Comparison of ENCODE assay signal across 8 mouse cellular contexts in the genomic region with DNA sequence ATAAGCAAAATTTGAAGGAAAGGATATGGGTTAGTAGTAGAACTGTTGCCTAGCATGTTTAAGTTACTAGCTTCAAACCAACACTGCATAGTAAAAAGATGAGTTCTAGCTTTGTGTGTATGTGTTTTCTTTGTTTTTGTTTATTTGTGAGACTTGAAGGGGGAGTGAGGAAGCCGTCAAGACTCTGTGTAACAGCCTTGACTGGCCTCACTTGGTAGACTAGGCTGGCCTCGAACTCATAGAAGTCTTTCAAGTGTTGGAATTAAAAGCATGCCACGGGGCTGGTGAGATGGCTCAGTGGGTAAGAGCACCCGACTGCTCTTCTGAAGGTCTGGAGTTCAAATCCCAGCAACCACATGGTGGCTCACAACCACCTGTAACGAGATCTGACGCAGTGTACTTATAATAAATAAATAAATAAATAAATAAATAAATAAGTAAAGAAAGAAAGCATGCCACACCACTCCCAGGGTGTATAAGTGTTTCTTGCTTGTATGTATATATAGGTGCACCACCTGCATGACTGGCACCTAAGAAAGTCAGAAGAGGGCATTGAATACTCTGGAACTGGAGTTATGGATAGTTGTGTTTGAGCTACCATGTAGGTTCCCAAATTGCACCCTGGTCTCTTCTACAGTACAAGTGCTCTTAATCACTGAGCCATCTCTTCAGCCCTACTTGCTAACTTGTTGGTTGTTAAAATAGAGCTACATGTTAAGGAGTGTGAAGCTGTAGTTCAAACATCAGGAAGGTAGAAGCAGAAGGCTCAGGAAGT. TPM values are rescaled to one million over a fixed set of nuclear protein-coding genes. Genes with fewer than 3 reads are reported as not detected.
DNase-seq lines count a peak whose midpoint lies in the region; ATAC-seq and TF ChIP-seq lines count a peak whose summit lies in the region.

No protein-coding gene starts in this region.

- ATAC-seq in midbrain, embryonic 11.5 days (ENCODE audit: low FRiP score) = no peak
- ATAC-seq in limb, embryonic 14.5 days (ENCODE audit: low FRiP score, low read depth) = no peak
- ATAC-seq in stomach, embryonic 15.5 days (ENCODE audit: insufficient read depth, low FRiP score, low read depth) = no peak

- H3K27ac ChIP-seq in midbrain, embryonic 11.5 days (ENCODE audit: low read depth, low read length) = no peak overlapping the region
- no peak overlapping the region for H3K27ac ChIP-seq in midbrain, embryonic 10.5 days (replicated peaks)
- H3K27ac ChIP-seq in limb, embryonic 14.5 days (replicated peaks; ENCODE audit: low read depth, low read length) = peak overlapping the region; percentile 63; the same call in 1 of the 2 replicates
- H3K27ac ChIP-seq in stomach, embryonic 15.5 days = peak overlapping the region; percentile 74

- peaks cover 6% of the 10 kb centered on the region; the same call in 1 of the 2 replicates for H3K4me1 ChIP-seq in midbrain, embryonic 11.5 days (ENCODE audit: control insufficient read depth, insufficient read depth, low read length)
- peaks cover 16% of the 10 kb centered on the region for H3K4me1 ChIP-seq in midbrain, embryonic 10.5 days
- peaks cover 8% of the 10 kb centered on the region; the same call in 1 of the 2 replicates for H3K4me1 ChIP-seq in limb, embryonic 14.5 days (ENCODE audit: control insufficient read depth, insufficient read depth, low read length)
- H3K4me1 ChIP-seq in stomach, embryonic 15.5 days = no peaks in the 10 kb centered on the region

- no peaks in the 10 kb centered on the region for H3K27me3 ChIP-seq in midbrain, embryonic 11.5 days (ENCODE audit: control insufficient read depth, insufficient read depth, low read length)
- no peaks in the 10 kb centered on the region for H3K27me3 ChIP-seq in midbrain, embryonic 10.5 days (ENCODE audit: low read depth, poor library complexity, severe bottlenecking)
- no peaks in the 10 kb centered on the region for H3K27me3 ChIP-seq in limb, embryonic 14.5 days (ENCODE audit: control insufficient read depth, insufficient read depth, low read length)
- no peaks in the 10 kb centered on the region for H3K27me3 ChIP-seq in stomach, embryonic 15.5 days (replicated peaks)

- peak; percentile 25 for DNase-seq in embryo, embryonic 10 days (ENCODE audit: low spot score)
- no peak for DNase-seq in embryo, embryonic 9.5 days (ENCODE audit: extremely low spot score)
- DNase-seq in midbrain, embryonic 11.5 days (ENCODE audit: low spot score, missing footprints) = peak; percentile 90
- DNase-seq in midbrain, embryonic 10.5 days (ENCODE audit: low spot score) = no peak
- no peak for DNase-seq in limb, embryonic 14.5 days (ENCODE audit: low spot score)
- no peak for DNase-seq in layer of hippocampus, adult 9-11 months
- no peak for DNase-seq in natural killer cell, adult 2 months (ENCODE audit: low spot score in 2 of 2)

- H3K4me3 ChIP-seq in midbrain, embryonic 11.5 days (ENCODE audit: low read depth, low read length) = no peak overlapping the region
- no peak overlapping the region for H3K4me3 ChIP-seq in midbrain, embryonic 10.5 days
- H3K4me3 ChIP-seq in limb, embryonic 14.5 days (replicated peaks; ENCODE audit: low read length) = no peak overlapping the region
- no peak overlapping the region for H3K4me3 ChIP-seq in stomach, embryonic 15.5 days (replicated peaks)

- 61% methylated on average over 6 of the region's 6 CpGs for WGBS in midbrain, embryonic 11.5 days
- 50% methylated on average over 6 of the region's 6 CpGs for WGBS in midbrain, embryonic 10.5 days
- WGBS in limb, embryonic 14.5 days = 40% methylated on average over 6 of the region's 6 CpGs
- WGBS in stomach, embryonic 15.5 days = 40% methylated on average over 6 of the region's 6 CpGs

- no peak for TF ChIP-seq POLR2A in limb, embryonic 14.5 days (IDR thresholded peaks at IDR 0.05; ENCODE audit: borderline replicate concordance, extremely low read depth, insufficient read depth, insufficient read length)

- no peaks in the 10 kb centered on the region for H3K36me3 ChIP-seq in midbrain, embryonic 11.5 days (ENCODE audit: control insufficient read depth, insufficient read depth, low read length)
- no peaks in the 10 kb centered on the region for H3K36me3 ChIP-seq in midbrain, embryonic 10.5 days
- H3K36me3 ChIP-seq in limb, embryonic 14.5 days (ENCODE audit: control insufficient read depth, insufficient read depth, low read length) = no peaks in the 10 kb centered on the region
- no peaks in the 10 kb centered on the region for H3K36me3 ChIP-seq in stomach, embryonic 15.5 days

- H3K4me2 ChIP-seq in midbrain, embryonic 11.5 days = no peak overlapping the region
- no peak overlapping the region for H3K4me2 ChIP-seq in limb, embryonic 14.5 days (replicated peaks; ENCODE audit: low read depth, low read length, severe bottlenecking)
- H3K4me2 ChIP-seq in stomach, embryonic 15.5 days = no peak overlapping the region

- H3K9ac ChIP-seq in midbrain, embryonic 11.5 days (ENCODE audit: low read length) = no peak overlapping the region
- H3K9ac ChIP-seq in limb, embryonic 14.5 days (ENCODE audit: low read depth, low read length, severe bottlenecking) = no peak overlapping the region
- H3K9ac ChIP-seq in stomach, embryonic 15.5 days = no peak overlapping the region

- no peaks in the 10 kb centered on the region for H3K9me3 ChIP-seq in midbrain, embryonic 11.5 days (ENCODE audit: control insufficient read depth, low read length)
- no peaks in the 10 kb centered on the region for H3K9me3 ChIP-seq in midbrain, embryonic 10.5 days (replicated peaks)
- no peaks in the 10 kb centered on the region for H3K9me3 ChIP-seq in limb, embryonic 14.5 days (ENCODE audit: control insufficient read depth, low read length)
- H3K9me3 ChIP-seq in stomach, embryonic 15.5 days = no peaks in the 10 kb centered on the region

RNA-seq across cellular contexts. Expression of gene Tex14, which starts 18.9 kb away (rescaled TPM):
- polyA plus RNA-seq in midbrain, embryonic 11.5 days (2014; fragmentation: Nextera tagmentation; extraction: Ambion mirVana) = 0.21 and 0.30 TPM in 2 replicates
- 0.37 TPM in 1 of 2 replicates, not detected in the other for polyA plus RNA-seq in midbrain, embryonic 10.5 days (2016; fragmentation: Nextera tagmentation; extraction: Ambion mirVana)
- polyA plus RNA-seq in limb, embryonic 14.5 days (2012; rRNA removed) = 1.3 and 1.5 TPM in 2 replicates
- polyA plus RNA-seq in limb, embryonic 14.5 days (2014; fragmentation: Nextera tagmentation; extraction: Ambion mirVana) = 1.6 and 2.0 TPM in 2 replicates
- 0.46 and 0.59 TPM in 2 replicates for polyA plus RNA-seq in stomach, embryonic 15.5 days (2015; fragmentation: Nextera tagmentation; extraction: Ambion mirVana)

RNA-seq across cellular contexts. Expression of gene Rad51c, which starts 19.0 kb away (rescaled TPM):
- 13.6 and 15.7 TPM in 2 replicates for polyA plus RNA-seq in midbrain, embryonic 11.5 days (2014; fragmentation: Nextera tagmentation; extraction: Ambion mirVana)
- 13.1 and 15.1 TPM in 2 replicates for polyA plus RNA-seq in midbrain, embryonic 10.5 days (2016; fragmentation: Nextera tagmentation; extraction: Ambion mirVana)
- 9.8 and 10.0 TPM in 2 replicates for polyA plus RNA-seq in limb, embryonic 14.5 days (2012; rRNA removed)
- polyA plus RNA-seq in limb, embryonic 14.5 days (2014; fragmentation: Nextera tagmentation; extraction: Ambion mirVana) = 6.1 and 8.0 TPM in 2 replicates
- 6.3 and 6.5 TPM in 2 replicates for polyA plus RNA-seq in stomach, embryonic 15.5 days (2015; fragmentation: Nextera tagmentation; extraction: Ambion mirVana)

Comparison
In these comparisons a context has a peak if more than half of its experiments do, and no peak if none do; other contexts are left out.
1. DNase-seq: peak in embryo, embryonic 10 days (single experiment) and midbrain, embryonic 11.5 days (single experiment); none in embryo, embryonic 9.5 days (single experiment), midbrain, embryonic 10.5 days (single experiment), limb, embryonic 14.5 days (single experiment), layer of hippocampus, adult 9-11 months (single experiment) and natural killer cell, adult 2 months (0 of 2).
2. H3K27ac ChIP-seq: peak in limb, embryonic 14.5 days (single experiment) and stomach, embryonic 15.5 days (single experiment); none in midbrain, embryonic 11.5 days (single experiment) and midbrain, embryonic 10.5 days (single experiment).